Mouse (Mus musculus) neutrophil, adult 83 days (primary cell): Measurements from ENCODE around the gene Defa17. TPM values are rescaled to one million over a fixed set of nuclear protein-coding genes. Genes with fewer than 3 reads are reported as not detected.

Experiments
- total RNA-seq, 2 experiments: library from RNA; stranded (reverse); gene quantifications; one replicate each; pipeline ENCODE4 v1.2.4; 2023

The Defa17 gene
- not detected for total RNA-seq

GRCm38 (mm10) chr8:21655480-21655879 lies at the start of gene Defa17:
Gene Defa17 (plus strand): TSS chr8:21655780.

GRCm38 (mm10) chr8:21617883-21618282 lies 37.7 kb upstream of the Defa17 start, which contains the start of gene Defa26:
Gene Defa26 (plus strand): TSS chr8:21618183.

GRCm38 (mm10) chr8:21665497-21665896 lies 9.9 kb downstream of the Defa17 start, which contains the start of gene Defa34:
Gene Defa34 (plus strand): TSS chr8:21665797.

GRCm38 (mm10) chr8:21703545-21703944 lies 48.0 kb downstream of the Defa17 start, which contains the start of gene AY761184:
Gene AY761184 (minus strand): TSS chr8:21703645.

Other genes starting within 250 kb of the Defa17 start
- not detected for gene Defa36, start 228.4 kb upstream of the Defa17 start, total RNA-seq
- not detected for gene Gm7849, start 199.2 kb upstream of the Defa17 start, total RNA-seq
- not detected for gene Defa20, start 146.5 kb upstream of the Defa17 start, total RNA-seq
- gene Defa32, start 126.7 kb upstream of the Defa17 start, total RNA-seq = not detected
- not detected for gene Defa37, start 90.4 kb upstream of the Defa17 start, total RNA-seq
- not detected for gene Defa28, start 72.8 kb upstream of the Defa17 start, total RNA-seq
- not detected for gene Gm7861, start 61.3 kb upstream of the Defa17 start, total RNA-seq
- not detected for gene Defa26, start 37.6 kb upstream of the Defa17 start, total RNA-seq
- gene Defa34, start 10.0 kb downstream of the Defa17 start, total RNA-seq = not detected
- not detected for gene AY761184, start 47.9 kb downstream of the Defa17 start, total RNA-seq
- gene Defa24, start 78.7 kb downstream of the Defa17 start, total RNA-seq = not detected
- gene Defb50, start 167.8 kb downstream of the Defa17 start, total RNA-seq = not detected
- not detected for gene Defb2, start 184.1 kb downstream of the Defa17 start, total RNA-seq
- not detected for gene Defb10, start 203.1 kb downstream of the Defa17 start, total RNA-seq
- not detected for gene Defb9, start 229.6 kb downstream of the Defa17 start, total RNA-seq